Mouse (Mus musculus) midbrain, embryonic 14.5 days (tissue): ENCODE data around the gene Elobl. TPM values are rescaled to one million over a fixed set of nuclear protein-coding genes. Genes with fewer than 3 reads are reported as not detected.
"Not testable (repeated sequence)": the region's sequence is repeated elsewhere in the genome, so short reads cannot be mapped to it uniquely, and the experiment has no call there.

ENCODE experiments used
- ATAC-seq: fragments of 200-750 bp; cut with Nextera tagmentation; 2 replicates; pipeline ENCODE4 v1.8.0; 2017; ENCODE audit warnings: moderate number of reproducible peaks, moderate library complexity; ENCODE audit not compliant: low FRiP score, low TSS enrichment
- DNase-seq: peaks from one replicate; pipeline ENCODE4 v3.0.0-alpha.2; 2015
- H3K27ac ChIP-seq: fragments of 300-500 bp; sonication (generic); replicated peaks from 2 replicates; pipeline ENCODE4 v1.5.1; 2014; ENCODE audit warnings: mild to moderate bottlenecking, low read depth, low read length, moderate library complexity
- H3K27me3 ChIP-seq: fragments of 300-500 bp; sonication (generic); 2 replicates; pipeline ENCODE4 v1.6.1; 2014; ENCODE audit warnings: low read length, control low read depth, mixed read lengths; ENCODE audit not compliant: control insufficient read depth, insufficient read depth
- H3K36me3 ChIP-seq: fragments of 300-500 bp; sonication (generic); 2 replicates; pipeline ENCODE4 v1.6.1; 2014; ENCODE audit warnings: low read length, control low read depth; ENCODE audit not compliant: control insufficient read depth, insufficient read depth
- H3K4me1 ChIP-seq: fragments of 300-500 bp; sonication (generic); 2 replicates; pipeline ENCODE4 v1.6.1; 2014; ENCODE audit warnings: mild to moderate bottlenecking, antibody characterized with exemption, low read length, control low read depth; ENCODE audit not compliant: control insufficient read depth, insufficient read depth
- H3K4me2 ChIP-seq: fragments of 300-500 bp; sonication (generic); 2 replicates; pipeline ENCODE4 v1.6.1; 2014; ENCODE audit warnings: mild to moderate bottlenecking, low read length, moderate library complexity
- H3K4me3 ChIP-seq: fragments of 300-500 bp; sonication (generic); replicated peaks from 2 replicates; pipeline ENCODE4 v1.5.1; 2014; ENCODE audit warnings: low read depth, low read length
- H3K9ac ChIP-seq: fragments of 300-500 bp; sonication (generic); replicated peaks from 2 replicates; pipeline ENCODE4 v1.6.1; 2014; ENCODE audit warnings: mild to moderate bottlenecking, low read length, moderate library complexity
- H3K9me3 ChIP-seq: fragments of 300-500 bp; sonication (generic); 2 replicates; pipeline ENCODE4 v1.6.1; 2016; ENCODE audit warnings: low read length, control low read depth, mixed read lengths; ENCODE audit not compliant: control insufficient read depth
- WGBS: fragments of 180-500 bp; shearing (Covaris S2); extraction: QIAGEN DNeasy Blood & Tissue Kit; methylation state at CpG from one replicate; pipeline ENCODE4 v1.1.7; 2014; 5-methylcytosine and 5-hydroxymethylcytosine counted together
- polyA plus RNA-seq: library from polyadenylated mRNA; unstranded; fragments of >200 nt; fragmentation: Nextera tagmentation; extraction: Ambion mirVana; gene quantifications from 2 replicates; pipeline ENCODE4 v1.2.1, GENCODE M21; 2014

Gene Elobl
- polyA plus RNA-seq, 1 experiment from 2014 or later, result not detected

- WGBS, result 90% methylated on average over 5 of the region's 5 CpGs
- Histone ChIP-seq H3K4me1 (no peaks in the 10 kb centered on the region), H3K36me3 (no peaks in the 10 kb centered on the region), H3K27me3 (peaks cover 14% of the 10 kb centered on the region), H3K4me2 (no peak overlapping the region), H3K9ac (no peak overlapping the region), H3K27ac (no peak overlapping the region), H3K9me3 (no peaks in the 10 kb centered on the region), H3K4me3 (no peak overlapping the region)
- DNase-seq (no peak), ATAC-seq (no peak)
Observed at GRCm38 (mm10) chr11:89002621-89003020, 35.9 kb upstream of the Elobl start.

- H3K4me2 ChIP-seq, result no peak overlapping the region
- DNase-seq, result no peak
- ATAC-seq, result no peak
- no peaks in the 10 kb centered on the region for H3K4me1 ChIP-seq
- H3K4me3 ChIP-seq, result no peak overlapping the region
- 95% methylated on average over 5 of the region's 5 CpGs for WGBS
- H3K9me3 ChIP-seq, result no peaks in the 10 kb centered on the region
- no peak overlapping the region for H3K9ac ChIP-seq
- H3K36me3 ChIP-seq, result no peaks in the 10 kb centered on the region
- H3K27ac ChIP-seq, result no peak overlapping the region
- peaks cover 14% of the 10 kb centered on the region for H3K27me3 ChIP-seq
Observed at GRCm38 (mm10) chr11:89002068-89002467, 35.3 kb upstream of the Elobl start.

- H3K4me3 ChIP-seq, result no peak overlapping the region
- no peak for ATAC-seq
- H3K4me2 ChIP-seq, result no peak overlapping the region
- no peaks in the 10 kb centered on the region for H3K4me1 ChIP-seq
- WGBS, result 95% methylated on average over 7 of the region's 7 CpGs
- no peaks in the 10 kb centered on the region for H3K36me3 ChIP-seq
- no peak overlapping the region for H3K27ac ChIP-seq
- peaks cover 14% of the 10 kb centered on the region for H3K27me3 ChIP-seq
- H3K9me3 ChIP-seq, result no peaks in the 10 kb centered on the region
- H3K9ac ChIP-seq, result no peak overlapping the region
- DNase-seq, result no peak
Observed at GRCm38 (mm10) chr11:89001569-89001968, 34.8 kb upstream of the Elobl start.

GRCm38 (mm10) chr11:89000527-89000819, 33.7 kb upstream of the Elobl start:
- no peak overlapping the region for H3K27ac ChIP-seq
- no peak for ATAC-seq
- H3K4me1 ChIP-seq, result no peaks in the 10 kb centered on the region
- no peaks in the 10 kb centered on the region for H3K36me3 ChIP-seq
- H3K4me2 ChIP-seq, result no peak overlapping the region
- DNase-seq, result no peak
- peaks cover 14% of the 10 kb centered on the region for H3K27me3 ChIP-seq
- no peak overlapping the region for H3K4me3 ChIP-seq
- H3K9ac ChIP-seq, result no peak overlapping the region
- no peaks in the 10 kb centered on the region for H3K9me3 ChIP-seq

GRCm38 (mm10) chr11:88999723-89000526, 33.2 kb upstream of the Elobl start:
- H3K4me1 ChIP-seq, result no peaks in the 10 kb centered on the region
- no peak for ATAC-seq
- no peak overlapping the region for H3K9ac ChIP-seq
- H3K27ac ChIP-seq, result no peak overlapping the region
- peaks cover 14% of the 10 kb centered on the region for H3K27me3 ChIP-seq
- H3K4me2 ChIP-seq, result peak overlapping the region; percentile 41
- DNase-seq, result no peak
- 30% methylated on average over 33 of the region's 33 CpGs for WGBS
- no peaks in the 10 kb centered on the region for H3K9me3 ChIP-seq
- H3K4me3 ChIP-seq, result peak overlapping the region; percentile 33
- no peaks in the 10 kb centered on the region for H3K36me3 ChIP-seq

GRCm38 (mm10) chr11:88998974-88999722, 32.4 kb upstream of the Elobl start, which contains the start of gene Trim25:
Gene Trim25 (plus strand): TSS chr11:88999376.
- no peaks in the 10 kb centered on the region for H3K4me1 ChIP-seq
- H3K9ac ChIP-seq, result no peak within 1 kb of the TSS
- H3K36me3 ChIP-seq, result no peaks in the 10 kb centered on the region
- H3K9me3 ChIP-seq, result no peaks in the 10 kb centered on the region
- no peak for ATAC-seq
- H3K27ac ChIP-seq, result no peak within 1 kb of the TSS
- H3K27me3 ChIP-seq, result peaks cover 14% of the 10 kb centered on the region
- peak within 1 kb of the TSS; percentile 33 for H3K4me3 ChIP-seq
- peak within 1 kb of the TSS; percentile 41 for H3K4me2 ChIP-seq
- peak; percentile 73 for DNase-seq
- 3% methylated on average over 48 of the region's 48 CpGs for WGBS

GRCm38 (mm10) chr11:88998406-88998805, 31.7 kb upstream of the Elobl start:
- no peak overlapping the region for H3K4me3 ChIP-seq
- H3K4me1 ChIP-seq, result no peaks in the 10 kb centered on the region
- H3K9me3 ChIP-seq, result no peaks in the 10 kb centered on the region
- peaks cover 14% of the 10 kb centered on the region for H3K27me3 ChIP-seq
- no peak for ATAC-seq
- no peak overlapping the region for H3K9ac ChIP-seq
- H3K27ac ChIP-seq, result no peak overlapping the region
- no peak overlapping the region for H3K4me2 ChIP-seq
- H3K36me3 ChIP-seq, result no peaks in the 10 kb centered on the region
- WGBS, result 12% methylated on average over 3 of the region's 3 CpGs
- no peak for DNase-seq

- peaks cover 14% of the 10 kb centered on the region for H3K27me3 ChIP-seq
- not testable (repeated sequence) for DNase-seq, H3K36me3 ChIP-seq, ATAC-seq, H3K9ac ChIP-seq, H3K27ac ChIP-seq, H3K4me2 ChIP-seq, H3K4me1 ChIP-seq, H3K9me3 ChIP-seq, H3K4me3 ChIP-seq
- 92% methylated on average over 5 of the region's 5 CpGs for WGBS
Observed at GRCm38 (mm10) chr11:88997343-88997742, 30.6 kb upstream of the Elobl start.

GRCm38 (mm10) chr11:88996427-88996826, 29.7 kb upstream of the Elobl start:
- Histone ChIP-seq H3K4me2 (no peak overlapping the region), H3K36me3 (peaks cover under 1% of the 10 kb centered on the region; the same call in 1 of the 2 replicates), H3K9me3 (no peaks in the 10 kb centered on the region), H3K9ac (no peak overlapping the region), H3K4me1 (no peaks in the 10 kb centered on the region), H3K4me3 (no peak overlapping the region), H3K27ac (no peak overlapping the region), H3K27me3 (peaks cover 14% of the 10 kb centered on the region)
- WGBS, result 80% methylated on average over 7 of the region's 7 CpGs
- no peak for DNase-seq
- ATAC-seq, result no peak
